Mouse (Mus musculus) right cerebral cortex, postnatal 36 days (tissue): Measurements from ENCODE around the gene Hdgfl2.
"Not testable (repeated sequence)": the region's sequence is repeated elsewhere in the genome, so short reads cannot be mapped to it uniquely, and the experiment has no call there.

Source experiments
- DNase-seq, 2 experiments: peaks; one replicate each; pipeline ENCODE4 v3.0.0; 2022; ENCODE audit warnings: low spot score in 2 of 2, mixed read lengths in 1 of 2

The Hdgfl2 gene

GRCm38 (mm10) chr17:56104821-56105220, 25.4 kb downstream of the Hdgfl2 start:
- not testable (repeated sequence) for DNase-seq

GRCm38 (mm10) chr17:56106436-56106835, 27.0 kb downstream of the Hdgfl2 start:
- DNase-seq: not testable (repeated sequence)

DNA sequence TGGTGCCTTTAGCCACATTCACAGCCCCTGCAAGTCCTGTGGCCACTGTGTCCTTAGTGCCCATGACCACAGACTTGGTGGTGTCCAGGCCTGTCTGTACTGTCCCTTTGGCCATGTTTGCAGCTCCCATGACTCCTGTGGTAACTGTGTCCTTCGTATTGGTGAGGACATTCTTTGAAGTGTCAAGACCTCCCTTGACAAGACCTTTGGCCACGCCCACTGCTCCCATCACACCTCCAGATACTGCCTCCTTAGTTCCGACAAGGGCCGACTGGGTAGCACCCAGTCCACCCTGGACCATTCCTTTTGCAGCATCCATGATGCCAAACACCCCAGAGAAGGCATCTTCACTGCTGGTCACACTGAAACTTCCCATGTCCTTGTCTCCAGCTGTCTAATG, 27.5 kb downstream of the Hdgfl2 start:
- DNase-seq: no peak

GRCm38 (mm10) chr17:56107736-56108135, 28.3 kb downstream of the Hdgfl2 start:
- DNase-seq: no peak

GRCm38 (mm10) chr17:56108334-56109044, 29.1 kb downstream of the Hdgfl2 start:
- peak; percentile 76 for DNase-seq

- DNase-seq: no peak
These were observed 30.0 kb downstream of the Hdgfl2 start, which contains the start of gene Plin4 for GRCm38 (mm10) chr17:56109219-56110051. Gene Plin4, minus strand, starts transcription at chr17:56109803.

DNA sequence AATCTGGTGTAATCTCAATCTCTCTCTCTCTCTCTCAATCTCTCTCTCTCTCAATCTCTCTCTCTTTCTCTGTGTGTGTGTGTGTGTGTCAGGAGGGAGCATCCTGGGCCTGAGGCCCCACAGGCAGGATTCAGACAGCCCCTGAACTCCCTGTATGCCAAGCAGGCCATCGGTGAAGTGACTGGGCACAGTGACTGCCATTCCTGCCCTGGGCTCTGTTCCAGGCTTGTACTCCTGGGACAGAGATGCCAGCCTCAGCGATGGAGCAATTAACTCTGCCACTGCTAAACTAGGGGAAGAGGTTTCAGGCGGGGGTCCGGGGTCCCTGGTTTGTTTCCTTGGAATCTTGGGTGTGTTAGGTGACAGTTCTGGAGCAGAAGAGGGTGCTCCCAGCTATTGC, 31.1 kb downstream of the Hdgfl2 start:
- no peak for DNase-seq

DNA sequence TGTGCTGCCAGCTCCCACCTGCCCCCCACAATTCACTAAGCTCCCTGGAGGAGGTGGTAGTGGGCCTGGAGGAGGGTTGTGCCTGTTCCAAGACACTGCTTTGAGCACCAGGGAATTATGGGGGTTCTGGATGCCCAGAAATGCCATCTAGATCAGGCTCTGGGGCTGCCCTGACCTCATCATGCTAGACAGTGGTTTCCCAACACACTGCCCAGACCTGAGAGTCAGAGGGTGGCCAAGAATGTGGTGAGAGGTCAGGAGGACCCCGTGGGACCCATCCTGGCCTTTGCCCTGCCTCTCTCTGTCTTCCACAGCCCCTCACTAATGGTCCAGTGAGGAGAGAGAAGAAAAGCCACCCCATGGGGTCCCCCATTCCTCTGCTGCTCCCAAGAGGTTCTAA, 31.6 kb downstream of the Hdgfl2 start:
- no peak for DNase-seq

GRCm38 (mm10) chr17:56111864-56112263, 32.4 kb downstream of the Hdgfl2 start:
- DNase-seq: no peak

DNA sequence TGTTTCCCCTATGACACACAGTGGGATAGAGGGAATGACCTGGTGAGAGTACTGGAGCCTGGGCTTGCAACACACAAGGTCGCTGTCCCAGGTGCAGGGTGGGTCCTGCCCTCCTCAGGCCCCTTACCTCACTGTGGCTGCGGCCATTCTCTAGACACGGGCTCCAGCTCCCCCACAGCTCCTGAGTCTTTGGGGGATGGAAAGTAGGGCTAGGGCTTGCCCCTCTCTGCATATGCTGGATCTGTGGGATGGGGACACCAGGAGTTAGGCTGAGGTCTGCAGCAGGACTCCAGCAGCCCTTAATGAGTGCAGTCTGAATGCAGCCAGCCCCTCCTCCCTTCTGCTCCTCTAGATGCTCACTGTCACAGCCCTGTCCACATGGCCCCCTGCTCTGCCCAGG, 33.3 kb downstream of the Hdgfl2 start:
- no peak for DNase-seq

GRCm38 (mm10) chr17:56116193-56116592, 36.8 kb downstream of the Hdgfl2 start:
- DNase-seq: no peak

DNA sequence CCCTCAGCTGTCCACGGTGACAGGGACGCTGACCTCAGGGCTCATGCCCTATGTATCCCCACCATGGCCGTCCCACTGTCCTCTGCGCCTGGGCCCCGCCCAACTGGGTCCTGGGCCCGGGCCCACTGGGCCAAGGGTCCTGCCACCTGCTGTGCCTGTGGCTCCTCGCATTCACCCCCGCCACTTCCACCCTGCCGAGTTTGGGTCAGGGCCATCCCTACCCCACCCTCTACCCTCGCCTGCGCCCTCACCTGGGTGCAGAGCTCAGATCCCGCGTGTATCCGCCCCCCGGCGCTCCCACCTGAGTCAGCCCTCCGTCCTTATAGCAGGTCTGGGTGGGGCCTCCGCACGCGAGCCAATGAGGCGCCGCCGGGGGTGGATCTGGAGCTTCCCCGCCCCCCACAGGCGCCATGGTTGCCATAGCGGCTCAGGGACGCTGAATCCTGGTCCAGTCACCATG, 37.8 kb downstream of the Hdgfl2 start, which contains the start of gene Plin5:
Gene Plin5, minus strand, starts transcription at position 346 of the 460 bp plus-strand sequence.
- peak in 1 of 2 experiments; percentile 47 for DNase-seq

DNA sequence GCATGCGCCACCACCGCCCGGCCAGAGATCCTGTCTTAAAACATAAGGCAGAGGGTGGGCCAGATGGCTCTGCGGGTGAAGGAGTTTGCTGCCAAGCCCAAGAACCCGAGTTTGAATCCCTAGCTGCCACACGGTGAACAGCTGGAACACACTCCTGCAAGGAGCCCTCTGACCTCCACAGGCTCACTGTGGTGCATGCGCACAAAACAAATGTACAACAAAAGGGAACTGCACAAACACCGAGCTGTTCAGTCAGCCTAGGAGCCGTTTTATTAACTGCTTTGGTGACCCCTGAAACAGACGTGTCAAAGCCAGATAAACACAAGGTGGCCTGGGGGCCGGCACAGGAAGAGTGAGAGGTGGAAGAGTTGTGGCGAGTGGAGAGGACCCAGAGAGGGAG, 40.0 kb downstream of the Hdgfl2 start:
- no peak for DNase-seq

GRCm38 (mm10) chr17:56119981-56120880, 40.8 kb downstream of the Hdgfl2 start:
- DNase-seq: no peak

DNA sequence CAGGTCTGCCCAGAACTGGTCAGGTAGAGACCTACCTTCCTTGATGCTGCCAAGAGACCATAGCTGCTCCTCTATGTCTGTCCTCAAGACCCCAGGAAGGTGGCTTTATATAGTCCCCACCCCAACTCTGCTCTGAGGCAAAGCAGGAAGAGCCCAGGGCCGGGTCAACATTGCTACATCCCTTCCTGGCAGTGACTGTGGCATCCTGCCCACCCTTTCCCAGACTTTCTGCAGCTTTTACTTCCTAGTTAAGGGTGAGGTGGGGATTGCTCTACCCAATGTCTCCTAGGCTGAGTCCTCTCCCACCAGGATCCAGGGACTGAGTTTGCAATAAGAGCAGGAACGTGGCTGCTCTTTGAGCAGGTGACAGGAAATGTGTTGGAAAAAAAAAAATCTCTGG, 42.4 kb downstream of the Hdgfl2 start, which contains the start of gene Lrg1:
Gene Lrg1, minus strand, starts transcription at position 176 of the 400 bp plus-strand sequence.
- DNase-seq: no peak

DNA sequence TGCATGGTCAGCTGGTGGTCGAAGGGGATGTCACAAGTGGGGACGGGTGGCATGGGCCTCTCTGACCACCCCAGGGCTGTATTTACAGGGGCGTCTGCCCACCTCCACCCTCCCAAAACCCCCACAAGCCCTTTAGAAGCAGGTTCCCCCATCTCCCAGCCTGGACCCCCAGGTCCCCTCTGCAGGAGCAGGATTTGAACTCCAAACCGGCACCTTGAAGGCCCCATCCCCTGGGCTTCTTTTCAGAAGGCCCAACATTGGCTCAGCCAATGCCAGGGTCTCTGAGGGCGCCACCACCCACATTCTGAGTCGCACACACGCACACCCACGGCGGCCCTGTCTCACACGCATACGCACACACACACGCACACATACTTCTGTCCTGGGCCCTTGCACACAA, 43.7 kb downstream of the Hdgfl2 start:
- no peak for DNase-seq

- DNase-seq: no peak
These were observed 44.4 kb downstream of the Hdgfl2 start for GRCm38 (mm10) chr17:56123681-56124340.

- DNase-seq: no peak
These were observed 45.2 kb downstream of the Hdgfl2 start for GRCm38 (mm10) chr17:56124377-56125275.

DNA sequence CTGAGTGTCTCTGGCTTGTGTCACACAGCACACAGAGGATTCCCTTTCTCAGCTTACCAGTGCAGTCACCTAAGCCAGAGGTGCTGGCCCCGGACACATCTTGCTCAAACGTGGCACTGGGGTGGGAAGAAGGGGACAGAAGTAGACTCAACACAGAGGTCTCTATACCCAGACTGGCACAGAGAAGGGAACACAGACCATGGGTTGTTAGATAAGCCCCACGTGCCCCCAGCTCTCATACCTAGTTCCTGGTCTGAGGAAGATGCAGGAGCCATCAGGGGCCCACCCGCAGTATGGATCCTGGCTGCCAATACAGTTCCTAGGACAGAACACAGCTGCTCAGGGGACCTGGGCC, 45.8 kb downstream of the Hdgfl2 start:
- DNase-seq: no peak

DNA sequence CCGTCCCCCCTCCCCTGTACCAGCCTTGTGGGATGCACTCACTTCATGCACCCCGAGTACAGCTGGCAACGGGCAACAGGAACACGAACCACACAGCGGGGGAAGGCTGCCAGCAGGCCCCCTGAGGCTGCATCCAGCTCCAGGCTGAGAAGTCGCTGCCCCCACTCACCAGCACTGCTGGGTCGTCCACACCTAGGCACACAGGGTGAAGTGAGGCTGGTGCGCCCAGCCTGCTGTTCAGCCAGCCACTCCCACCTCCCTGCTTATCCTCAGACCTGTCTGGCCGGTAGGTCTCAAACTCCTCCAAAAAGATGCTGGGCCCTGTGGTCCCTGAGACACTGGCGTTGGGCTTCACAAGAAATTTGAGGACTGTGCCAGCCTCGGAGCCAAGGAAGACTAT, 46.7 kb downstream of the Hdgfl2 start:
- DNase-seq: no peak
